Mouse (Mus musculus) spleen, postnatal 10 days (tissue): ENCODE measurements around the gene Supt6.

ENCODE experiments used
- DNase-seq, 2 experiments: peaks; one replicate each; pipeline ENCODE4 v3.0.0; 2021 to 2022; ENCODE audit warnings: low spot score in 2 of 2

Supt6 gene

GRCm38 (mm10) chr11:78167257-78167959 lies 78.4 kb downstream of the Supt6 start:
- no peak for DNase-seq

- no peak for DNase-seq
Observed at GRCm38 (mm10) chr11:78166640-78167039, 79.1 kb downstream of the Supt6 start.

DNA sequence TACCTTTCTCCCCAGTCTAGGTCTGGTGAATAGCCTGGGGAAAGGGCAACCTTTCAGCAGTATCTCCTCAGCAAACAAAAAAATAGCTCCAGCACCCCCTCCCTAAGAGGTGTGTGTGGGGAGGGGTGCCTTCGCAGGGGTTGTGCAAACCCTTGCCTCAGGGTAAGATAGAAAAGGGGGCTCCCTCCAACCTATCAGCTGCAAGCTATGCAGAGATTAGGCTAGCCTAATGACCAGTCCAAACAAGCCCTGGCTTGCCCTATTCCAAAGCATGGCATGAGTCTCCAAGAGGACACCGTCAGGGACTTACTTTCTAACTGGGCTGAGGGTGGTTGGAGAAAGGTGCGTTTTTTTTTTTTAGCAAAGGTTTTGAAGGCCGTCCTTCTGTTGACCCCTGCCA lies 79.6 kb downstream of the Supt6 start:
- no peak for DNase-seq

DNA sequence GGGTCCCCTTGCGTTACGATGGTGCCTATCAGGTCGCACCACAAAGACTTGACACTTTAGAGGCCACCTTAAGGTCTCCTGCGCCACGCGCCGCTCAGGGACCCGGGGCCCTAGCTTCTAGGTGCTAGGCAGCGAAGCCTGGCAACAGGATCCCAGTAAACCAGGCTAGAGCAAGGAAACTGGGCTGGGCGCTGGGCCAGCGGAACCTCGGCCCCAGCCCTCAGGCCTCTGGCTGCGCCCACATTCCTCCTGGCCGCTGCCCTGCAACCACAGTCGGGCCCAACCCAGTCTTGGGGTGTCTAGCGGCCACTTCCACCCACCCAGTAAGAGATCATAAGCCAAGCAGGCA lies 80.1 kb downstream of the Supt6 start:
- no peak for DNase-seq

- DNase-seq = peak; percentile 86 to 90
Observed at GRCm38 (mm10) chr11:78164924-78165760, 80.6 kb downstream of the Supt6 start, which contains the start of gene Traf4. Gene Traf4 (minus strand): TSS chr11:78165589.

- DNase-seq = no peak
Observed at GRCm38 (mm10) chr11:78164604-78164923, 81.2 kb downstream of the Supt6 start.

- peak; percentile 56 to 67 for DNase-seq
Observed at GRCm38 (mm10) chr11:78163681-78164603, 81.8 kb downstream of the Supt6 start.

- peak in 1 of 2 experiments; percentile 17 for DNase-seq
Observed at GRCm38 (mm10) chr11:78163045-78163444, 82.7 kb downstream of the Supt6 start.

- DNase-seq = peak; percentile 27 to 28
Observed at GRCm38 (mm10) chr11:78162504-78162903, 83.3 kb downstream of the Supt6 start.

DNA sequence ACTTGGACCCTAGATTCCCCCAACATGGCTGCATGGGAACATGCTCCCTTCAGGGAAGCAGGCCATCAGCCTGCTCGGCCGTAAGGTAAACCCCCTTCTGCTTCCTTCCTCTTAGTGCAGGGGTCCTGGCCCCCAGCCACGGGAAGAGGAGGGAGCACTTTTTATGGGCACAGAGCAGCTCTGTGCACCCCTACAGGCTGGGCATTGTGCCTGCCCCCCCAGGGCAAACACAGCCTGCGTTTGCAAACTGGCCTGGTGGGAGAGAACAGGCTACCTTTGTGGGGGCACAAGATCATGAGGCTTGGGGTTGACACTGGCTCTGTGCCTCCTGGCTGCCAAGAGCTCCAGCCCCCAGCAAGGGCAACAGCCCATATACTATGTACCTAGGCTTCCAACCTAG lies 83.8 kb downstream of the Supt6 start:
- DNase-seq = no peak

- DNase-seq = no peak
Observed at GRCm38 (mm10) chr11:78161169-78161568, 84.6 kb downstream of the Supt6 start.

DNA sequence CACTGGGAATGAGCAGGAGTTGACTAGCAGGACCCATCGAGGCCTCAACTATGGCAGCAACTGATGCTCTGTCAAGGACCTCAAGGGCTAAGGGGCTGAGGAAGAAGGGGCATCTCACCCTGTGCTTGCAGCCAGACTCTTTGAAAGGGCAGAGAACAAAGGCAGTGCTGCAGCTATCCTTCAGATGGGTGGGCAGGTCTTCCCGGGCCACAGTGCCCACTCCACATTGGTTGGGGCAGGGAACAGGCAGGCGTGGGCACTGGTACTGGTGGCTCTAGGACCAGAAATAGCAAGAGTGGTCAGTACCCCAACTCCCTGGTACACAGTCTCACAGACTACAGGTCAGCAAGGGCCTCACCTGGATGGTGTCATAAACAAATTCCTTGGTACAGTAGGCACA lies 85.1 kb downstream of the Supt6 start:
- DNase-seq = no peak

GRCm38 (mm10) chr11:78160171-78160570 lies 85.6 kb downstream of the Supt6 start:
- DNase-seq = peak in 1 of 2 experiments; percentile 21

- no peak for DNase-seq
Observed at GRCm38 (mm10) chr11:78159557-78159956, 86.2 kb downstream of the Supt6 start.

- DNase-seq = peak; percentile 69 to 84
Observed at GRCm38 (mm10) chr11:78159096-78159495, 86.7 kb downstream of the Supt6 start.
